Mouse (Mus musculus) liver, embryonic 12.5 days (tissue): Measurements from ENCODE around the gene Adamtsl1. TPM values are rescaled to one million over a fixed set of nuclear protein-coding genes. Genes with fewer than 3 reads are reported as not detected.

Experiments
- ATAC-seq: fragments of 200-750 bp; cut with Nextera tagmentation; 2 replicates; pipeline ENCODE4 v1.8.0; 2017; ENCODE audit warnings: moderate number of reproducible peaks, mild to moderate bottlenecking, moderate library complexity
- H3K27ac ChIP-seq: fragments of 300-500 bp; sonication (generic); 2 replicates; pipeline ENCODE4 v1.5.1; 2016; ENCODE audit warnings: mild to moderate bottlenecking
- H3K27me3 ChIP-seq: fragments of 300-500 bp; sonication (generic); replicated peaks from 2 replicates; pipeline ENCODE4 v1.6.1; 2016; ENCODE audit warnings: mild to moderate bottlenecking, moderate library complexity
- H3K36me3 ChIP-seq: fragments of 300-500 bp; sonication (generic); 2 replicates; pipeline ENCODE4 v1.6.1; 2016; ENCODE audit warnings: mild to moderate bottlenecking, moderate library complexity
- H3K4me1 ChIP-seq: fragments of 300-500 bp; sonication (generic); 2 replicates; pipeline ENCODE4 v1.6.1; 2016
- H3K4me2 ChIP-seq: fragments of 300-500 bp; sonication (generic); 2 replicates; pipeline ENCODE4 v1.6.1; 2016; ENCODE audit warnings: mild to moderate bottlenecking, moderate library complexity
- H3K4me3 ChIP-seq: fragments of 300-500 bp; sonication (generic); 2 replicates; pipeline ENCODE4 v1.5.1; 2016; ENCODE audit warnings: mild to moderate bottlenecking, moderate library complexity
- H3K9ac ChIP-seq: fragments of 300-500 bp; sonication (generic); 2 replicates; pipeline ENCODE4 v1.6.1; 2016; ENCODE audit warnings: mild to moderate bottlenecking, moderate library complexity
- H3K9me3 ChIP-seq: fragments of 300-500 bp; sonication (generic); replicated peaks from 2 replicates; pipeline ENCODE4 v1.6.1; 2016; ENCODE audit warnings: mild to moderate bottlenecking, moderate library complexity
- WGBS: fragments of 180-500 bp; shearing (Covaris S2); methylation state at CpG from one replicate; pipeline ENCODE4 v1.1.7; 2016; ENCODE audit not compliant: insufficient replicate concordance; 5-methylcytosine and 5-hydroxymethylcytosine counted together
- polyA plus RNA-seq: library from polyadenylated mRNA; unstranded; fragments of >200 nt; fragmentation: Nextera tagmentation; extraction: Ambion mirVana; gene quantifications from 2 replicates; pipeline ENCODE4 v1.2.1, GENCODE M21; 2016

Adamtsl1 gene
- polyA plus RNA-seq, 1 experiment from 2014 or later, result 2.4 TPM

DNA sequence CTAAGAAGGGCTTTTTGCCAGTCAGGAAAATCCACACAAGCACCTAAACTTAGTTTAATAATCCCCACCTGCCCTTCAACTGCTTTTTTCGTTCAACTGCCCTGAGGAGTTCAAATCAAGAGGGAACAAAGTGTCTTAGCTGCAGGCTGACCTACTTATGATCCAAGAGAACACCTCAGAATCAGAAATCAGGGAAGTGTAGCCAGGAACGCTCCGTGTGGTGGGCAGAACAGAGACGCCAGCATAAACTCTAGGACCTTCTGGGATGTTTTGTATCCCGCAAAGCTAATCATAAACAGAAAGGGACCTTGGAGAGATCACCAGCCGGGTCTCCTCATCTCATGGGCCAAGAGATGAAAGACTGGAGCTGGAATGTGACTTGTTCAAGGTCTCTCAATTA, 663.5 kb downstream of the Adamtsl1 start:
- H3K9me3 ChIP-seq, result no peaks in the 10 kb centered on the region
- WGBS, result 63% methylated on average over 6 of the region's 6 CpGs
- H3K27ac ChIP-seq, result no peak overlapping the region
- no peak overlapping the region for H3K9ac ChIP-seq
- H3K4me2 ChIP-seq, result no peak overlapping the region
- no peak for ATAC-seq
- no peak overlapping the region for H3K4me3 ChIP-seq
- no peaks in the 10 kb centered on the region for H3K4me1 ChIP-seq
- no peaks in the 10 kb centered on the region for H3K36me3 ChIP-seq
- no peaks in the 10 kb centered on the region for H3K27me3 ChIP-seq

DNA sequence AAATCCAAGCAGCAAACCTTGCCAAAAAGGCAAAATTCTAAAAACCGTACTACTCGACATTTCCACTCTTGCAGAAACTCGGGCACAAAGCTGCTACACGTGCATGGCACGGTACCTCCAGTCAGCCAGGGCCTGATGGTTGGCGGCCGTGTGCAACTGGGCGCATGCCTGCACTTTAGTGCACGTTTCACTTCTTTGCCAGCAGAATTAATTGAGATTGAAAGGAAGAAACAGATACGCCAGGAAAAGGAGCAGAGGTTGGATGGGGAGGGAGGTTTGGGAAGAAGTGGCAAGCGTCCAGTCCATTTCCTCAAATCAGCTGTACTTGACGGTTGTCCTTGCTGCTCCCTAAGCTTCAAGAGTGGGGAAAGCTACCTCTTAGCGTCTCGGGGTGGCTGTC, 664.1 kb downstream of the Adamtsl1 start:
- Histone ChIP-seq H3K9ac (no peak overlapping the region), H3K27ac (no peak overlapping the region), H3K9me3 (no peaks in the 10 kb centered on the region), H3K4me2 (no peak overlapping the region), H3K27me3 (no peaks in the 10 kb centered on the region), H3K4me3 (no peak overlapping the region), H3K36me3 (no peaks in the 10 kb centered on the region), H3K4me1 (no peaks in the 10 kb centered on the region)
- ATAC-seq, result no peak
- 74% methylated on average over 14 of the region's 14 CpGs for WGBS

DNA sequence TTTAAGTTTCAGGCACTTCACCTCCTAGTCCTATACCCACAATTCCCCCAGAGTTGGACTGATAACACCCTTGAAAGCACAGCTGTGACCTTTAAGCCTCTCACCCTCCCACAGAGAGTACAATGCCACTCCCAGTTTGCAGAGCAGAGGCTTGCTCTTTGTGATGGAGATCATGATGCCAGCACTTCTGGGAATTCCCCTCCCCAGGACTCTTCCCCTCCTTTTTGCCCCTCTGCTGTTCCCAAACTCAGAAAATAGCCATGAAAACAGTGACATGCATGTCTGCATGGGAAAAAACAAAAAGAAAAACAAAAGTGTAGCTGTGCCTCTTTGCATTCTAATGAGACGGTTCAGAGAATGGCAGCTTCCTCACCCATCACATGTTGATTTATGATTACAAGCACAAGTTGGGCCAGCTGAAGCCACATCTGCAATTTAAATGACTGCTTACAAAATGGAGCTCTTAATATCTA, 669.8 kb downstream of the Adamtsl1 start:
- no peak overlapping the region for H3K27ac ChIP-seq
- H3K9ac ChIP-seq, result no peak overlapping the region
- H3K4me2 ChIP-seq, result no peak overlapping the region
- ATAC-seq, result no peak
- no peak overlapping the region for H3K4me3 ChIP-seq
- H3K9me3 ChIP-seq, result no peaks in the 10 kb centered on the region
- no peaks in the 10 kb centered on the region for H3K27me3 ChIP-seq
- no peaks in the 10 kb centered on the region for H3K4me1 ChIP-seq
- H3K36me3 ChIP-seq, result no peaks in the 10 kb centered on the region
- WGBS, result 58% methylated on average over 1 of the region's 1 CpGs

DNA sequence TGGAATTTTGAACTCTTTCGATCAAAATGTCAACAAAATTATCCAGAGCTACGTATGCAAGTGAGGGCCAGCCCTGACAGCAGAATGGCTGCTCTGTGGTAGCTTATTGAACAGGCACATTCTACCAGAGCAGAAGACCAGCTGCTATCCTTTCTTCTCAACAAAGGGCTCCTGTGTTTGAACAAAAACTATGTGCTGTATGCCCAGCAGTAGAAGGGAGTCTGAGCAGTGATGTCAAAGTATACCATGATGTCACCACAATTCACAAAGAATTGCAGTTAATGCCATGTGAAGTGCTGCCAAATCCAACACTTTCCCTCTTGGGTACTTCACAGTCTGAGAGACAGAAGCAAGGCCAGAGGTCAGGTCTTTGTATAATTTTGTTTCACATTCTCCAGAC, 675.9 kb downstream of the Adamtsl1 start:
- no peak for ATAC-seq
- no peaks in the 10 kb centered on the region for H3K27me3 ChIP-seq
- no peak overlapping the region for H3K27ac ChIP-seq
- H3K4me1 ChIP-seq, result no peaks in the 10 kb centered on the region
- WGBS, result 74% methylated on average over 2 of the region's 2 CpGs
- H3K9me3 ChIP-seq, result no peaks in the 10 kb centered on the region
- H3K9ac ChIP-seq, result no peak overlapping the region
- no peaks in the 10 kb centered on the region for H3K36me3 ChIP-seq
- no peak overlapping the region for H3K4me3 ChIP-seq
- no peak overlapping the region for H3K4me2 ChIP-seq

DNA sequence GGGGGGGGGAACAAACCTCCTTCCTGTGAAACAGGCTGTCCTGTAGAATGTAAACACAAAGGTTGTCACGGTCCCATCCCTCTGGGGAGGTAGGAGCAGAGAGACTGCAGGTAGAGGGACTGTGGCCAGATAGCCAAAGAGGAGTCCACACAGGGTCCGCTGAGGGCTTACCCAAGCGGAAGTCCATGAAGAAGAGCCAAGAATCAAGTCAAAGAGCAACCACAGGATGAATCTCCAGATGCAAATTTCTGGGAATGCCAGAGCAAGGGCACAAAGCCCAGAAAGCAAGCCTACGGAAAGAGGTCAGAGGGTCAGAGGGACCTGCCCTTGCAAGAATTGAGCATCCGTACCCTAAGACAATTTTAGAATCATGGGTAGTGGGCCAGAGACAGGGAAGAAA, 677.2 kb downstream of the Adamtsl1 start:
- no peaks in the 10 kb centered on the region for H3K27me3 ChIP-seq
- ATAC-seq, result no peak
- no peaks in the 10 kb centered on the region for H3K36me3 ChIP-seq
- H3K4me2 ChIP-seq, result no peak overlapping the region
- no peaks in the 10 kb centered on the region for H3K9me3 ChIP-seq
- H3K27ac ChIP-seq, result no peak overlapping the region
- 70% methylated on average over 5 of the region's 5 CpGs for WGBS
- no peak overlapping the region for H3K9ac ChIP-seq
- H3K4me1 ChIP-seq, result no peaks in the 10 kb centered on the region
- no peak overlapping the region for H3K4me3 ChIP-seq

DNA sequence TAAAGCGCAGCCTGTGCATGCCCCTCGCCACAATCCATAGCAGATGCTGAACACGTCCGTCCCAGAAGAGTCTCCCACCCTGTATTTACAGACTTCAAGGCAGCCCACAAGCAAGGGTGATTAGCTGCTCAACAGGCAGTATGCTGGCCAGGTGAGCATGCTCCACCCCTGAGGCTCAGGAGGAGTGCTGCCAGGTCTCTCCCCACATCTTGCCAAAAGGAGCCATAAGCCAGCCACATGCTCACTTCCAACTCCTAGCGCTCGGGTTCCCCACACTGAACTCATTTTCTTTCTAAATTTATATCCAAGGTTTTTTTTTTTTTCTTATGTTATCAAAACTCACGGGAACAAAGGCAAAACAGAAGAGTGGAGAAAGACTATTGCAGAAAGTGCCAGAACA, 687.8 kb downstream of the Adamtsl1 start:
- Histone ChIP-seq H3K36me3 (no peaks in the 10 kb centered on the region), H3K27ac (no peak overlapping the region), H3K9me3 (no peaks in the 10 kb centered on the region), H3K27me3 (no peaks in the 10 kb centered on the region), H3K9ac (no peak overlapping the region), H3K4me1 (no peaks in the 10 kb centered on the region), H3K4me3 (no peak overlapping the region), H3K4me2 (no peak overlapping the region)
- ATAC-seq, result no peak
- WGBS, result 72% methylated on average over 7 of the region's 7 CpGs

DNA sequence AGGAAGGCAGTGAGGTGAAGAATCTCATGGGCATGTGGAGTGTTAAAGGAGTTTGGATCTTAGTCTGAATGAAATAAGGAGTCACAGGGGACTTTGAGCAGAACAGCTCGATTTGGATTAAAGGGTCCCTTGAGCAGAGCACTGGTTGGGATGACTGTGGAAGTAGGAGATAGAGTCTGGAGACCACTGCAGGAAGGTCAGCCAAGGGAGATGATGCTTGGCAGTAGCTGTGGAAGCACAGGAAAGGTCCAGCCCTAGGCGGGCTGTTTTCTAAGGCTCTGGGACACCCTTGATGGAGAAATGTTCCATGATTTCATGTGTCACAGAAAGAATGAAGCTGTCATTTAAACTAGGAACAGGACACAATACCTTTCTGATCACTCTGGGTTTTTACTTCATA, 689.3 kb downstream of the Adamtsl1 start:
- WGBS, result 68% methylated on average over 2 of the region's 2 CpGs
- Histone ChIP-seq H3K9me3 (no peaks in the 10 kb centered on the region), H3K27me3 (no peaks in the 10 kb centered on the region), H3K36me3 (no peaks in the 10 kb centered on the region), H3K4me3 (no peak overlapping the region), H3K9ac (no peak overlapping the region), H3K27ac (no peak overlapping the region), H3K4me2 (no peak overlapping the region), H3K4me1 (no peaks in the 10 kb centered on the region)
- no peak for ATAC-seq

DNA sequence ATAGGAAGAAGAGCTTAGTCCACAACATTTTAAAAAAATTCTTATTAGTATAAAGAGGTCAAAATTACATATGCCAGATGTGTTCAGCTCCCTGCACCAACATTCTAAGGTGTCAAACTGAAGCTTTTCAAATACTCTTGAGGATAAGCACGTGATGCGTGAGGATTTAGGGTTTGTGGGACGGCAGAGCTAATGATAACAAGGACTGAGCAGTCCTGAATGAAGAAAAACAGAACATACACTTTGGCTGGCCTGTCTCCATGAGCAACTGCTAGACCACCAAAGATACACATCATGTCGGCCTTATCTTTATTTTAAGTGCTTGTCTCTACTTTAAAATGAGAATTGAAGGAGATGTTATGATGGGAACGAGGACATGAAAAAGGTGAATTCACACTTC, 710.9 kb downstream of the Adamtsl1 start:
- no peaks in the 10 kb centered on the region for H3K27me3 ChIP-seq
- H3K4me2 ChIP-seq, result no peak overlapping the region
- ATAC-seq, result no peak
- H3K9me3 ChIP-seq, result no peaks in the 10 kb centered on the region
- H3K4me3 ChIP-seq, result no peak overlapping the region
- H3K4me1 ChIP-seq, result no peaks in the 10 kb centered on the region
- H3K36me3 ChIP-seq, result no peaks in the 10 kb centered on the region
- H3K27ac ChIP-seq, result no peak overlapping the region
- H3K9ac ChIP-seq, result no peak overlapping the region
- 59% methylated on average over 5 of the region's 5 CpGs for WGBS

DNA sequence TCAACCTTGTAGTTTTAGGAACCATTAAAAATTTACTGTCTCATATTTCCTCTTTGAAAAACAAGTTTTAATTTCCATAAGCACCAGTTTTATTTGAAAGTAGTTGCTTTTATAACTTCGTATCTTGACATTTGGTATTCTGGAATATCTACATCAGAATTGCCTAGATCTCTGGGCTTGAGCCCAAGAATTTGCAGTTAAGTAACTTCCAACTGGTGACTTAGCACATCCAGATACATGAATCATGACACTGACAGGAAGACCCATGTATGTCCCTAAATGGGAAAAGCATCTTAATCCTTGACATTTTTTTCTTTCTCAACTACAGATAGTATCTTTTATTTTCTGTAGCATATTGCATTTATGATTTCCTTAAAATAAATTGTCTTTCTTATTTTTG, 713.1 kb downstream of the Adamtsl1 start:
- Histone ChIP-seq H3K27me3 (no peaks in the 10 kb centered on the region), H3K4me3 (no peak overlapping the region), H3K9ac (no peak overlapping the region), H3K9me3 (no peaks in the 10 kb centered on the region), H3K27ac (no peak overlapping the region), H3K4me1 (no peaks in the 10 kb centered on the region), H3K4me2 (no peak overlapping the region), H3K36me3 (no peaks in the 10 kb centered on the region)
- WGBS, result 66% methylated on average over 1 of the region's 1 CpGs
- ATAC-seq, result no peak

DNA sequence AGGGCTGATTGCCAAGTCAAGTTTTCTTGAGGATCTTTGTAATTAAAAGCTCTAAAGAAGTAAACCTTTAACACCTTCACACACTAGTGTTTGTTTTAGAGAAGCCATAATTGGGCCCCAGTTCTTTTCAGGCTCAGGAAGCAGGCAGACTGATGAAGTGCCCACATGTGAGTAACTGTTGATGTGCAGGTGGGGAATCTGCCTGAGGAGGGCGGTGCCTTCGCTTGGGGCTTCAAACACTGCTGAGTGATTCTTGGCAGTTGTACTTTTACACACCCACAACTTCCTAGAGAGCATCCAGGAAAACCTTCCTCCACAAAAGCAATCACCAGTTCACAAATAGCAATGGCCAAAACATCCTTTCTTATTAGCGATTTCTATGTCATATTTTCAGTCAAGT, 719.2 kb downstream of the Adamtsl1 start:
- ATAC-seq, result no peak
- 67% methylated on average over 3 of the region's 3 CpGs for WGBS
- no peaks in the 10 kb centered on the region for H3K36me3 ChIP-seq

DNA sequence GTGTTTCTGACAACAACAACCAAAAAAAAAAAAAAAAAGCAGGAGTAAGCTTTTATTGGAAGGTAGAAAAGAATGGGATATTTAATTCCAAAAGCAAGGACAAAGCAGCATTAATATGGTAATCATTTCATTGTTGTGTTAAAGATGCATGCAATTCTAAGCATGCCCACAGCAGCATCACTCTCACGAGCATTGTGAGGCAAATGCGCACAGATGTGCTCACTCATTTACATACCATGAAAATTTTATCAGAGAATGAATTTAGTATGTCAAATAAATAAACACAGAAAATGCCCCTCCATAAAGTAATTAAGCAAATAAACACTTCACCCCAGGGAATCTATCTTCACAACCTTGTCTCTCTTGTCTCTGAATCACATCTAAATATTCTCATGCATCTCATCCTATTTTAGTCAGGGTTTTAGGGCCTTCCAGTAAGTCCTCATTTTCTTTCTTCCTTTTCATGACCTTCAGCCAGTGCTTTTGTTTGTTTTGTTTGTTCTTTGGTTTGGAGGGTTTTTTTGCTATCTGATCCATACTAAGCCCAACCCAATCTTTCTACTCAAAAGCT, 728.0 kb downstream of the Adamtsl1 start:
- 66% methylated on average over 2 of the region's 2 CpGs for WGBS
- H3K9me3 ChIP-seq, result no peaks in the 10 kb centered on the region
- no peaks in the 10 kb centered on the region for H3K27me3 ChIP-seq
- no peak overlapping the region for H3K4me2 ChIP-seq
- H3K9ac ChIP-seq, result no peak overlapping the region
- no peaks in the 10 kb centered on the region for H3K4me1 ChIP-seq
- H3K36me3 ChIP-seq, result no peaks in the 10 kb centered on the region
- H3K27ac ChIP-seq, result no peak overlapping the region
- ATAC-seq, result no peak
- H3K4me3 ChIP-seq, result no peak overlapping the region

More for the DNA sequence above, 719.2 kb downstream of the Adamtsl1 start:
- Histone ChIP-seq H3K9me3 (no peaks in the 10 kb centered on the region), H3K27ac (no peak overlapping the region), H3K4me3 (no peak overlapping the region), H3K4me2 (no peak overlapping the region), H3K4me1 (no peaks in the 10 kb centered on the region), H3K27me3 (no peaks in the 10 kb centered on the region), H3K9ac (no peak overlapping the region)

DNA sequence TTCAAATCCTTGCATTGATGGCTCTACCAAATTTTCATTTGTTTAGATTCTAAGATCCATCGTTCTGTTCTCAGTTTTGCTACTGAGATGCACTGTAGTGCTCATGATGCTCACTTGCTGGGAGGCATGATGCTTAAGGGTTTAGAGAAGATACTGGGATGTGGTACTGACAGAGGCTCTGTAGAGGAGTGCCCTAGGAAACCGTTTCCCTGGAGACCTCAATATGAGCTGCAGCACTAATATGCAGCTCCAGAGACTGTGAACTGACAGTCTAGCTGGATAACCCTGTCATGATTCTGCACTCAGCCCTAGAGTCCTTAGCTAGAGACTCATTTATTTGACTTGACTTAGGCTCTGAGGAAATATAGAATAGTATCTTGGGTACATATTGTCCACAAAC, 756.1 kb downstream of the Adamtsl1 start:
- Histone ChIP-seq H3K9me3 (no peaks in the 10 kb centered on the region), H3K36me3 (no peaks in the 10 kb centered on the region), H3K4me2 (no peak overlapping the region), H3K9ac (no peak overlapping the region), H3K27me3 (no peaks in the 10 kb centered on the region), H3K4me3 (no peak overlapping the region), H3K27ac (no peak overlapping the region), H3K4me1 (no peaks in the 10 kb centered on the region)
- WGBS, result 53% methylated on average over 2 of the region's 2 CpGs
- no peak for ATAC-seq

DNA sequence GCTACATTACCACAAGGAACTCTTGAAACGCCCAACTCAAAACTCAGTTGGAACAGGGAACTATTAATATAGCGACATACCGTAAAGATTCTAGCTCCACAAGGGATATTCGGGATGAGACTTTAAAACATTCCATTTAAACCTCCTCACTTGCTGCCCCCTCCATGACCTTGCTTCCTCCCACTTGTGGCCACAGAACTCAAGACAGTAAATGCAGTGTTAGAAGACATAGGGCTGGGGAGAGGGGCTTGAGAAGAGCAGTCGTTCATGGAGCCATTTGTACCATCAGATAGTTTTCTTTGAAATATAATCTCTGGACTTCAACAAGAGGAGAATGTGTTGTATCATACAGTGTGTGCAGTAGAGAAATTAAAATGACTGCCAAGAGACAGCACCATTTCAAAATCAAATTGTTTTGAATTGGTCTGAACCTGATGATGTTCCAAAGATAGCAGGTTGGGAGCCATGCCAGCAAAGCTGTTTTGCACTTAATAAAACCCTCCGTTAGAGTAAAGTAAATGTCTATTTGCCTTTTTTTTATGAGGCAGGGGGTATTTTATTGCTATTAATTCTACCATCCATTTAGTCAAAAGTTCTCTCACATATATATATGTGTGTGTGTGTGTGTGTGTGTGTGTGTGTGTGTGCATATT, 759.9 kb downstream of the Adamtsl1 start:
- no peak overlapping the region for H3K9ac ChIP-seq
- no peaks in the 10 kb centered on the region for H3K36me3 ChIP-seq
- ATAC-seq, result no peak
- H3K27ac ChIP-seq, result no peak overlapping the region
- no peaks in the 10 kb centered on the region for H3K9me3 ChIP-seq
- no peaks in the 10 kb centered on the region for H3K4me1 ChIP-seq
- no peaks in the 10 kb centered on the region for H3K27me3 ChIP-seq
- no peak overlapping the region for H3K4me2 ChIP-seq
- WGBS, result 69% methylated on average over 6 of the region's 6 CpGs
- H3K4me3 ChIP-seq, result no peak overlapping the region
